Mouse (Mus musculus): ENCODE data around the gene Sptbn4.

GRCm38 (mm10) chr7:27328161-27328560 is 119.3 kb downstream of the Sptbn4 start:
- no peak for TF ChIP-seq CTCF (IDR thresholded peaks at IDR 0.05; ENCODE audit: low read depth, low read length)
- TF ChIP-seq POLR2A (IDR thresholded peaks at IDR 0.05; ENCODE audit: borderline replicate concordance, low read depth, low read length) = no peak
